Comparison of ENCODE assay signal across 27 mouse cellular contexts in the genomic region with DNA sequence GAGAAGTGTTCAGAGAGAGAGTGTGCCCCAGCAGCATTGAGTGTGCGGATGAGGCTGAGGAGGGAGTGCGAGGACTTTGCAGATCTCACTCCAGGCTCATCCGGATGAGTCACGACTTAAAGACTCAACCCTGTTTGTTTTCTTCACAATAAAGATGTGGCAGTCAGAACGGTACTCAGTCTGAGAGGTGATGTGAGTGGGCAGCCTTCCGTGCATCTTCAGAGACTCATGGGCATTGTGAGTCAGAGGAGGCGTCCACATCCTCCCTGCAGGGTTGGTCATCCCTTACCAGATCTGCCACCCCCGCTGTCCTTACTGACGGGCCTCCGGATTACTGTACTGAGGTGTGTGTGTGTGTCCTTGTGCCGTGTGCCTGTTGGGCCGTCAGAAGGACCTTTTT. TPM values are rescaled to one million over a fixed set of nuclear protein-coding genes. Genes with fewer than 3 reads are reported as not detected.
DNase-seq lines count a peak whose midpoint lies in the region; ATAC-seq lines count a peak whose summit lies in the region.
"Had no signal": no experiment of that assay in that cellular context is flagged by ENCODE, and none has a peak within 500 bp of the region (broad histone marks: within the 10 kb centered on the region; RNA-seq: fewer than 3 reads in every experiment).

No protein-coding gene starts in this region.

- no peak overlapping the region for H3K4me2 ChIP-seq in midbrain, embryonic 11.5 days
- H3K4me2 ChIP-seq in midbrain, embryonic 15.5 days, result no peak overlapping the region
- H3K4me2 ChIP-seq: forebrain, embryonic 15.5 days; heart, embryonic 12.5 days; hindbrain, embryonic 12.5 days; liver, embryonic 15.5 days; stomach, embryonic 15.5 days had no signal

- no peaks in the 10 kb centered on the region for H3K36me3 ChIP-seq in midbrain, embryonic 11.5 days (ENCODE audit: control insufficient read depth, insufficient read depth, low read length)
- 0 out of 2 replicates have a peak, but pooled peaks cover 5% of the 10 kb centered on the region for H3K36me3 ChIP-seq in midbrain, embryonic 15.5 days (replicated peaks)

- no peak for ATAC-seq in midbrain, embryonic 11.5 days (ENCODE audit: low FRiP score)
- no peak for ATAC-seq in midbrain, embryonic 15.5 days (replicated peaks)
- ATAC-seq: forebrain, embryonic 15.5 days had no signal

- H3K4me1 ChIP-seq in midbrain, embryonic 11.5 days (ENCODE audit: control insufficient read depth, insufficient read depth, low read length), result peaks cover 7% of the 10 kb centered on the region
- H3K4me1 ChIP-seq in midbrain, embryonic 15.5 days, result 0 out of 2 replicates have a peak, but pooled peaks cover 4% of the 10 kb centered on the region
- H3K4me1 ChIP-seq: forebrain, embryonic 15.5 days; heart, embryonic 12.5 days; liver, embryonic 15.5 days; stomach, embryonic 15.5 days had no signal

- H3K9me3 ChIP-seq in midbrain, embryonic 11.5 days (ENCODE audit: control insufficient read depth, low read length), result peaks cover 3% of the 10 kb centered on the region; the same call in 1 of the 2 replicates
- H3K9me3 ChIP-seq in midbrain, embryonic 15.5 days, result no peaks in the 10 kb centered on the region
- H3K9me3 ChIP-seq: embryonic facial prominence, embryonic 10.5 days; forebrain, embryonic 15.5 days; hindbrain, embryonic 12.5 days; limb, embryonic 10.5 days; liver, embryonic 15.5 days; stomach, embryonic 15.5 days had no signal

- no peak overlapping the region for H3K27ac ChIP-seq in midbrain, embryonic 11.5 days (ENCODE audit: low read depth, low read length)
- H3K27ac ChIP-seq in midbrain, embryonic 15.5 days, result no peak overlapping the region
- H3K27ac ChIP-seq: embryonic facial prominence, embryonic 10.5 days; forebrain, embryonic 15.5 days; hindbrain, embryonic 12.5 days; kidney, postnatal 0 days; limb, embryonic 10.5 days; liver, embryonic 15.5 days; midbrain, embryonic 10.5 days; stomach, embryonic 15.5 days had no signal

- H3K4me3 ChIP-seq in midbrain, embryonic 11.5 days (ENCODE audit: low read depth, low read length), result no peak overlapping the region
- no peak overlapping the region for H3K4me3 ChIP-seq in midbrain, embryonic 15.5 days
- H3K4me3 ChIP-seq: embryonic facial prominence, embryonic 10.5 days; forebrain, embryonic 15.5 days; heart, embryonic 12.5 days; hindbrain, embryonic 12.5 days; limb, embryonic 10.5 days; liver, embryonic 15.5 days; midbrain, embryonic 10.5 days; stomach, embryonic 15.5 days had no signal

- no peaks in the 10 kb centered on the region for H3K27me3 ChIP-seq in midbrain, embryonic 11.5 days (ENCODE audit: control insufficient read depth, insufficient read depth, low read length)
- no peaks in the 10 kb centered on the region for H3K27me3 ChIP-seq in midbrain, embryonic 15.5 days (replicated peaks)
- H3K27me3 ChIP-seq: forebrain, embryonic 15.5 days; heart, embryonic 12.5 days; hindbrain, embryonic 12.5 days; liver, embryonic 15.5 days; stomach, embryonic 15.5 days had no signal

- WGBS in midbrain, embryonic 11.5 days, result 90% methylated on average over 12 of the region's 12 CpGs
- 91% methylated on average over 12 of the region's 12 CpGs for WGBS in midbrain, embryonic 15.5 days

- intact Hi-C loops in heart, postnatal 10 days (cut with DNase I), result no loop called here

- peak; percentile 8 for DNase-seq in adrenal gland, postnatal 14 days
- DNase-seq in adrenal gland, postnatal 25 days, result no peak
- DNase-seq in midbrain, embryonic 11.5 days (ENCODE audit: low spot score, missing footprints), result peak; percentile 33
- DNase-seq in CD4-positive helper T cell, adult 2 months (ENCODE audit: low read depth, low spot score), result peak; percentile 51
- peak; percentile 76 for DNase-seq in brain, adult 2 months (ENCODE audit: low read depth, low spot score)
- DNase-seq in heart, postnatal 10 days, result no peak
- DNase-seq in kidney, postnatal 25 days, result no peak
- DNase-seq: adrenal gland, adult 8-10 months; cerebellum, adult 9-11 months; gastrocnemius, postnatal 14 days; heart, adult 18-20 months; heart, postnatal 14 days; kidney, adult 2 months; liver; thymus, postnatal 36 days had no signal

- H3K9ac ChIP-seq in midbrain, embryonic 11.5 days (ENCODE audit: low read length), result no peak overlapping the region
- H3K9ac ChIP-seq in midbrain, embryonic 15.5 days, result no peak overlapping the region
- H3K9ac ChIP-seq: forebrain, embryonic 15.5 days; heart, embryonic 12.5 days; hindbrain, embryonic 12.5 days; liver, embryonic 15.5 days; stomach, embryonic 15.5 days had no signal

RNA-seq across cellular contexts. Expression of a gene that starts 28.9 kb away (rescaled TPM):
- 0.63 and 1.1 TPM in 2 replicates for total RNA-seq in adrenal gland, postnatal 14 days (2021)
- not detected in 2 replicates for total RNA-seq in adrenal gland, postnatal 25 days (2021)
- 64.7 and 68.0 TPM in 2 replicates for polyA plus RNA-seq in midbrain, embryonic 11.5 days (2014; fragmentation: Nextera tagmentation; extraction: Ambion mirVana)
- polyA plus RNA-seq in midbrain, embryonic 15.5 days (2015; fragmentation: Nextera tagmentation; extraction: Ambion mirVana), result 16.1 and 17.2 TPM in 2 replicates
- under 1 TPM; 0.10 TPM for total RNA-seq in heart, postnatal 10 days (2021)
- total RNA-seq: heart, adult 18-20 months; neutrophil, adult 5-6 weeks had no signal
- polyA plus RNA-seq: intestine, embryonic 14.5 days; limb, embryonic 10.5 days; liver, embryonic 15.5 days had no signal

Comparison
In these comparisons a context has a peak if more than half of its experiments do, and no peak if none do; other contexts are left out.
1. DNase-seq: peak in adrenal gland, postnatal 14 days (single experiment), midbrain, embryonic 11.5 days (single experiment), CD4-positive helper T cell, adult 2 months (single experiment) and brain, adult 2 months (single experiment); none in adrenal gland, postnatal 25 days (single experiment), heart, postnatal 10 days (0 of 2) and kidney, postnatal 25 days (0 of 2).